10 mouse cellular contexts compared by ENCODE assay signal in the genomic region with DNA sequence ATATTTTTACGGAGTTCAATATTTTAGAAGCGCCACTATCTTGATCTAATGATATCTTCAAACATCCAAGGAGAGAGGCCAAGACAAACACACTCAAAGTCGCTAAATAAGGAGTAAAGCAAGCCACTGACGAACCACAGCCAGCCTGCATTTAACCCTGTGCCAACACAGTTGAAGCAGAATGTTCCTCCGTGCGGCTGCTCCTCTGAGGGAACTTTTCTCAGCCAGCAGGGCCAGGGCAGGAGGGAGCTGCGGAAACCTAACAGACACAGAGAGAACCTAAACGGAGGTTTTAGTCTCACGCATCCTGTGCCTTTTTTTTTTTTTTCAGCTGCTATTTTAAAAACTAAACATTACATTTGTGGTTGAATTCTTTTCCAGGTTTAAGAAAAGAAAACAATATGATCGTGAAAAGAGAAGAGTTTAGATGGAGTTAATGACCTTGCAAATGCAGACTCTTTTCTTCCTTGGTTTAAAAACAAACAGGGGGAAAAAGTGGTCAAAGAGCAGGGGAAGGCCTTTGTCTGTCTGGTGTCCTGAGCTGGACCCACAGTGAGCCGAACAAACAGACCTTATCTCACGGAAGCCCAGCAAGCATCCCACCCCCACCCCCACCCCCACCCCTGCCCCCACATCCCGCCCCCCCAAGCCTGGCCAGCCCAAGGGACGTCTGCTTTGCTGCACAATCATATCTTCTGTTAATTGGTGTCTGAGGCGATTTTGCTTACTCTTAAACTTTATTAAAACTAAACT. TPM values are rescaled to one million over a fixed set of nuclear protein-coding genes. Genes with fewer than 3 reads are reported as not detected.
DNase-seq lines count a peak whose midpoint lies in the region; ATAC-seq lines count a peak whose summit lies in the region.
"Had no signal": no experiment of that assay in that cellular context is flagged by ENCODE, and none has a peak within 500 bp of the region (broad histone marks: within the 10 kb centered on the region; RNA-seq: fewer than 3 reads in every experiment).

No protein-coding gene starts in this region.

- 0 out of 2 replicates have a peak overlapping the region, but pooled peaks have one; percentile 17 for H3K27ac ChIP-seq in intestine, embryonic 15.5 days
- H3K27ac ChIP-seq in intestine, embryonic 16.5 days (ENCODE audit: low read length), result no peak overlapping the region
- peak overlapping the region; percentile 26 for H3K27ac ChIP-seq in heart, embryonic 16.5 days (ENCODE audit: low read length)

- no peak for ATAC-seq in intestine, embryonic 15.5 days
- no peak for ATAC-seq in intestine, embryonic 16.5 days
- 0 out of 2 replicates have a peak, but pooled peaks have one; percentile 6 for ATAC-seq in common myeloid progenitor, adult 5-6 weeks (replicated peaks; ENCODE audit: low read depth, poor library complexity, severe bottlenecking)
- ATAC-seq in heart, embryonic 16.5 days (replicated peaks; ENCODE audit: extremely low read depth, insufficient read depth, low FRiP score), result 0 out of 2 replicates have a peak, but pooled peaks have one; percentile 59
- 0 out of 2 replicates have a peak, but pooled peaks have one; percentile 16 for ATAC-seq in megakaryocyte-erythroid progenitor cell, adult 5-6 weeks (replicated peaks; ENCODE audit: low FRiP score, low TSS enrichment, poor library complexity, severe bottlenecking)
- ATAC-seq: Patski had no signal

- H3K27me3 ChIP-seq in intestine, embryonic 15.5 days (replicated peaks), result no peaks in the 10 kb centered on the region
- no peaks in the 10 kb centered on the region for H3K27me3 ChIP-seq in intestine, embryonic 16.5 days (replicated peaks; ENCODE audit: control insufficient read depth, insufficient read depth, low read length)
- H3K27me3 ChIP-seq in heart, embryonic 16.5 days (ENCODE audit: control insufficient read depth, insufficient read depth, low read length), result no peaks in the 10 kb centered on the region
- H3K27me3 ChIP-seq: Patski had no signal

- H3K4me1 ChIP-seq in intestine, embryonic 15.5 days (replicated peaks), result no peaks in the 10 kb centered on the region; the same call in 1 of the 2 replicates
- peaks cover 4% of the 10 kb centered on the region; the same call in 1 of the 2 replicates for H3K4me1 ChIP-seq in intestine, embryonic 16.5 days (ENCODE audit: control insufficient read depth, insufficient read depth, low read length)
- peaks cover 23% of the 10 kb centered on the region for H3K4me1 ChIP-seq in heart, embryonic 16.5 days (ENCODE audit: control insufficient read depth, insufficient read depth, low read length)

- H3K36me3 ChIP-seq in intestine, embryonic 15.5 days, result no peaks in the 10 kb centered on the region
- H3K36me3 ChIP-seq in intestine, embryonic 16.5 days (ENCODE audit: control insufficient read depth, insufficient read depth, low read length), result no peaks in the 10 kb centered on the region
- no peaks in the 10 kb centered on the region for H3K36me3 ChIP-seq in heart, embryonic 16.5 days (ENCODE audit: control insufficient read depth, insufficient read depth)

- no peak overlapping the region for H3K4me3 ChIP-seq in intestine, embryonic 15.5 days (replicated peaks)
- no peak overlapping the region for H3K4me3 ChIP-seq in intestine, embryonic 16.5 days (ENCODE audit: low read length)
- no peak overlapping the region for H3K4me3 ChIP-seq in heart, embryonic 16.5 days (ENCODE audit: low read length)

- WGBS in intestine, embryonic 15.5 days, result 27% methylated on average over 15 of the region's 15 CpGs
- WGBS in intestine, embryonic 16.5 days, result 28% methylated on average over 15 of the region's 15 CpGs
- WGBS in heart, embryonic 16.5 days, result 18% methylated on average over 15 of the region's 15 CpGs

- H3K9ac ChIP-seq in intestine, embryonic 15.5 days, result no peak overlapping the region
- no peak overlapping the region for H3K9ac ChIP-seq in intestine, embryonic 16.5 days (ENCODE audit: low read depth, low read length)
- H3K9ac ChIP-seq in heart, embryonic 16.5 days (ENCODE audit: low read length), result no peak overlapping the region

- DNase-seq in cerebellum, adult 18-20 months, result no peak
- no peak for DNase-seq in testis, postnatal 14 days (ENCODE audit: low spot score)
- no peak for DNase-seq in gastrocnemius, adult 8-10 months (ENCODE audit: low spot score in 2 of 2)
- DNase-seq: cerebellum, adult 2 months had no signal

- no peaks in the 10 kb centered on the region for H3K9me3 ChIP-seq in intestine, embryonic 15.5 days
- H3K9me3 ChIP-seq in intestine, embryonic 16.5 days (ENCODE audit: control insufficient read depth, low read length), result no peaks in the 10 kb centered on the region
- no peaks in the 10 kb centered on the region for H3K9me3 ChIP-seq in heart, embryonic 16.5 days (replicated peaks; ENCODE audit: control insufficient read depth, low read length)

- no peak overlapping the region for H3K4me2 ChIP-seq in intestine, embryonic 15.5 days (replicated peaks)
- H3K4me2 ChIP-seq in intestine, embryonic 16.5 days (ENCODE audit: low read depth, low read length), result no peak overlapping the region
- peak overlapping the region; percentile 7; the same call in 1 of the 2 replicates for H3K4me2 ChIP-seq in heart, embryonic 16.5 days (ENCODE audit: low read depth, low read length)

RNA-seq across cellular contexts. Expression of gene Itm2b, which starts 15.0 kb away (rescaled TPM):
- 668 and 678 TPM in 2 replicates for polyA plus RNA-seq in intestine, embryonic 15.5 days (2015; fragmentation: Nextera tagmentation; extraction: Ambion mirVana)
- polyA plus RNA-seq in intestine, embryonic 16.5 days (2015; fragmentation: Nextera tagmentation; extraction: Ambion mirVana), result 702 and 717 TPM in 2 replicates
- total RNA-seq in common myeloid progenitor, adult 5-6 weeks (2017), result 694 and 751 TPM in 2 replicates
- polyA plus RNA-seq in heart, embryonic 16.5 days (2015; fragmentation: Nextera tagmentation; extraction: Ambion mirVana), result 757 and 885 TPM in 2 replicates
- 241 and 252 TPM in 2 replicates for total RNA-seq in megakaryocyte-erythroid progenitor cell, adult 5-6 weeks (2014; fragmentation: Nextera tagmentation)
- total RNA-seq in megakaryocyte-erythroid progenitor cell, adult 5-6 weeks (2017), result 431 and 507 TPM in 2 replicates
- 100 to 1,000 TPM; 232 to 300 (median 269) TPM for total RNA-seq in gastrocnemius, adult 8-10 months (2022)

Comparison
In these comparisons a context has a peak if more than half of its experiments do, and no peak if none do; other contexts are left out.
1. ATAC-seq: peak in common myeloid progenitor, adult 5-6 weeks (single experiment), heart, embryonic 16.5 days (single experiment) and megakaryocyte-erythroid progenitor cell, adult 5-6 weeks (single experiment); none in intestine, embryonic 15.5 days (single experiment) and intestine, embryonic 16.5 days (single experiment).